Comparison of ENCODE assay signal across 8 mouse cellular contexts in genomic region chr13:18809978-18810675, GRCm38 (mm10).
DNase-seq lines count a peak whose midpoint lies in the region; ATAC-seq and TF ChIP-seq lines count a peak whose summit lies in the region.
"Had no signal": no experiment of that assay in that cellular context is flagged by ENCODE, and none has a peak within 500 bp of the region (broad histone marks: within the 10 kb centered on the region; RNA-seq: fewer than 3 reads in every experiment).

No protein-coding gene starts in this region.

- H3K27ac ChIP-seq in embryonic facial prominence, embryonic 14.5 days (replicated peaks; ENCODE audit: low read depth, low read length): no peak overlapping the region
- no peak overlapping the region for H3K27ac ChIP-seq in hindbrain, embryonic 11.5 days (ENCODE audit: low read depth, low read length)
- peak overlapping the region; percentile 34; the same call in 1 of the 2 replicates for H3K27ac ChIP-seq in layer of hippocampus, adult 2 months
- H3K27ac ChIP-seq: lung, embryonic 15.5 days had no signal

- no peak overlapping the region for H3K9ac ChIP-seq in embryonic facial prominence, embryonic 14.5 days (ENCODE audit: low read depth, low read length)
- 0 out of 2 replicates have a peak overlapping the region, but pooled peaks have one; percentile 40 for H3K9ac ChIP-seq in hindbrain, embryonic 11.5 days (ENCODE audit: low read depth, low read length)
- H3K9ac ChIP-seq: lung, embryonic 15.5 days had no signal

- WGBS in embryonic facial prominence, embryonic 14.5 days: 18% methylated on average over 11 of the region's 11 CpGs
- 21% methylated on average over 11 of the region's 11 CpGs for WGBS in hindbrain, embryonic 11.5 days

- peak; percentile 72; the same call in 1 of the 2 replicates for ATAC-seq in embryonic facial prominence, embryonic 14.5 days (ENCODE audit: low read depth)
- peak; percentile 89 for ATAC-seq in hindbrain, embryonic 11.5 days (ENCODE audit: low FRiP score)

- no peak overlapping the region for H3K4me2 ChIP-seq in embryonic facial prominence, embryonic 14.5 days (ENCODE audit: low read depth, low read length)
- no peak overlapping the region for H3K4me2 ChIP-seq in hindbrain, embryonic 11.5 days (replicated peaks; ENCODE audit: low read depth, low read length)
- H3K4me2 ChIP-seq: lung, embryonic 15.5 days had no signal

- peak; percentile 86 for TF ChIP-seq CTCF in layer of hippocampus, adult 2 months (conservative IDR thresholded peaks at IDR 0.05)

- H3K36me3 ChIP-seq in embryonic facial prominence, embryonic 14.5 days (ENCODE audit: control insufficient read depth, insufficient read depth, low read length): peaks cover 18% of the 10 kb centered on the region
- H3K36me3 ChIP-seq in hindbrain, embryonic 11.5 days (ENCODE audit: control insufficient read depth, insufficient read depth, low read length): no peaks in the 10 kb centered on the region; the same call in 1 of the 2 replicates

- no peaks in the 10 kb centered on the region for H3K9me3 ChIP-seq in embryonic facial prominence, embryonic 14.5 days (ENCODE audit: control insufficient read depth, low read length)
- H3K9me3 ChIP-seq in hindbrain, embryonic 11.5 days (ENCODE audit: control insufficient read depth, low read length): no peaks in the 10 kb centered on the region
- H3K9me3 ChIP-seq: lung, embryonic 15.5 days had no signal

- H3K27me3 ChIP-seq in embryonic facial prominence, embryonic 14.5 days (replicated peaks; ENCODE audit: control insufficient read depth, insufficient read depth, low read length): no peaks in the 10 kb centered on the region
- H3K27me3 ChIP-seq in hindbrain, embryonic 11.5 days (ENCODE audit: control insufficient read depth, insufficient read depth, low read length): no peaks in the 10 kb centered on the region
- H3K27me3 ChIP-seq: lung, embryonic 15.5 days had no signal

- H3K4me3 ChIP-seq in embryonic facial prominence, embryonic 14.5 days (ENCODE audit: low read depth, low read length): no peak overlapping the region
- H3K4me3 ChIP-seq in hindbrain, embryonic 11.5 days (ENCODE audit: low read depth, low read length): no peak overlapping the region
- no peak overlapping the region for H3K4me3 ChIP-seq in layer of hippocampus, adult 2 months
- H3K4me3 ChIP-seq: lung, embryonic 15.5 days had no signal

- no peaks in the 10 kb centered on the region for H3K4me1 ChIP-seq in embryonic facial prominence, embryonic 14.5 days (ENCODE audit: control insufficient read depth, insufficient read depth, low read length)
- no peaks in the 10 kb centered on the region for H3K4me1 ChIP-seq in hindbrain, embryonic 11.5 days (replicated peaks; ENCODE audit: control insufficient read depth, insufficient read depth, low read length)
- H3K4me1 ChIP-seq: lung, embryonic 15.5 days had no signal

- DNase-seq in MN1 (ENCODE audit: low spot score): peak; percentile 72
- DNase-seq in brain, adult 2 months (ENCODE audit: low read depth, low spot score): peak; percentile 88
- DNase-seq in embryonic facial prominence, embryonic 14.5 days (ENCODE audit: low spot score): peak; percentile 78
- DNase-seq in hindbrain, embryonic 11.5 days (ENCODE audit: low spot score): peak; percentile 89
- DNase-seq in layer of hippocampus, adult 2 months (ENCODE audit: low spot score in 2 of 2): peak; percentile 64 to 79
- peak; percentile 72 for DNase-seq in lung, postnatal 36 days
- DNase-seq in right cerebral cortex, adult 18-20 months: peak; percentile 61
